Mouse (Mus musculus): ENCODE results near the gene Sumo2. TPM values are rescaled to one million over a fixed set of nuclear protein-coding genes. Genes with fewer than 3 reads are reported as not detected.
"Not testable (repeated sequence)": the region's sequence is repeated elsewhere in the genome, so short reads cannot be mapped to it uniquely, and the experiment has no call there.

The Sumo2 gene
- total RNA-seq, 2 experiments from 2014 or later = 298 to 313 TPM

- intact Hi-C loops (cut with DNase I) = loop anchor here (2.0 to 5.0 kb wide), 2 partner anchors 22 to 47 kb away; partner anchors contain the start of gene Sumo2
- DNase-seq (ENCODE audit: low spot score in 2 of 2) = no peak
Observed at GRCm38 (mm10) chr11:115490441-115491355, 45.4 kb downstream of the Sumo2 start.

- no peak for DNase-seq (ENCODE audit: low spot score in 2 of 2)
- intact Hi-C loops (cut with DNase I) = no loop called here
Observed at GRCm38 (mm10) chr11:115488551-115489104, 47.4 kb downstream of the Sumo2 start.

- no peak for DNase-seq (ENCODE audit: low spot score in 2 of 2)
- intact Hi-C loops (cut with DNase I) = no loop called here
Observed at GRCm38 (mm10) chr11:115485155-115485554, 50.9 kb downstream of the Sumo2 start.

DNA sequence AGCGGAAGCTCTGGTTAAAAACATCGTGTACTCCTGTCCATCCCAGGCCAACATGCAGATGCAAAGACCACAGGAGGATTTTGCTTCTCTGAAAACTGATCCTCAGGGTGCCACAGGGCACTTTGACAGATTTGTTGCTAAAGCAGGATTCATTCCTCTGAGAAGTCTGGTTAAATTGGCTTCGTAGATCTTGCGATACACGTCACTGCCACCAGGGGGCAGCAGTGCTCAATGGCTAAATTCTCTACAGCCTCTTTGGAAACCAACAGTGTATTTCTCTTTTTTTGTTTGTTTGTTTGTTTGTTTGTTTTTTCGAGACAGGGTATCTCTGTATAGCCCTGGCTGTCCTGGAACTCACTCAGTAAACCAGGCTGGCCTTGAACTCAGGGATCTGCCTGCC lies 52.4 kb downstream of the Sumo2 start:
- DNase-seq (ENCODE audit: low spot score in 2 of 2) = peak; percentile 68 to 82
- intact Hi-C loops (cut with DNase I) = no loop called here

- intact Hi-C loops (cut with DNase I) = no loop called here
- no peak for DNase-seq (ENCODE audit: low spot score in 2 of 2)
Observed at GRCm38 (mm10) chr11:115483278-115483677, 52.8 kb downstream of the Sumo2 start.

- intact Hi-C loops (cut with DNase I) = no loop called here
- DNase-seq (ENCODE audit: low spot score in 2 of 2) = peak; percentile 67 to 95
Observed at GRCm38 (mm10) chr11:115481553-115482259, 54.4 kb downstream of the Sumo2 start.

DNA sequence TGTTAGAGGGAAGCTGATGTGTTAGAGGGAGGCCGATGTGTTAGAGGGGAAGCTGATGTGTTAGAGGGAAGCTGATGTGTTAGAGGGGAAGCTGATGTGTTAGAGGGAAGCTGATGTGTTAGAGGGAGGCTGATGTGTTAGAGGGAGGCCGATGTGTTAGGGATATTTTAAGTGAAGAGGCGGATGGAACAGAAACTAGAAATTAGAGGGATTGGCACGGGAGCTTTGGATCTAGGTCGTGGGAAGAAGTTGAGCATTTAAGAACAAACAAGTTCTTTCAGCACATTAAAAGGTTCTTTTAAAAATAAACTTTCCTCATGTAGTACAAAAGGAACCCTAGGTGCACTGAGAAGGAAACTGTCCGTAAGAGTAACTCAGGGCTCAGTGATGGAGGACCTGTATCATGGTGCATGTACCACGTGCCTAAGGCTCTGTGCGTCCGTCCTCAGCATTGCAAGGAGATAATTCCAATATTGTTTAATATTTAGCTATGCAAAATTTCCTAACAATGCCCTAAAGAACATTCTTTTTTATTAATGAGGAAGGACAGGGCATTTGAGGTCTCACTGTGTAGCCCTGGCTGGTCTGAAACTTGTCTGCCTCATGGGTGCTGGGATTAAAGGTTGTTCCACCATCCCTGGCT lies 57.7 kb downstream of the Sumo2 start:
- intact Hi-C loops (cut with DNase I) = no loop called here

GRCm38 (mm10) chr11:115477388-115477787 lies 58.7 kb downstream of the Sumo2 start:
- DNase-seq (ENCODE audit: low spot score in 2 of 2); intact Hi-C loops (cut with DNase I): not testable (repeated sequence)

More for the DNA sequence above, 57.7 kb downstream of the Sumo2 start:
- DNase-seq (ENCODE audit: low spot score in 2 of 2) = peak in 1 of 2 experiments; percentile 59

GRCm38 (mm10) chr11:115476630-115477029 lies 59.4 kb downstream of the Sumo2 start:
- DNase-seq (ENCODE audit: low spot score in 2 of 2); intact Hi-C loops (cut with DNase I): not testable (repeated sequence)

DNA sequence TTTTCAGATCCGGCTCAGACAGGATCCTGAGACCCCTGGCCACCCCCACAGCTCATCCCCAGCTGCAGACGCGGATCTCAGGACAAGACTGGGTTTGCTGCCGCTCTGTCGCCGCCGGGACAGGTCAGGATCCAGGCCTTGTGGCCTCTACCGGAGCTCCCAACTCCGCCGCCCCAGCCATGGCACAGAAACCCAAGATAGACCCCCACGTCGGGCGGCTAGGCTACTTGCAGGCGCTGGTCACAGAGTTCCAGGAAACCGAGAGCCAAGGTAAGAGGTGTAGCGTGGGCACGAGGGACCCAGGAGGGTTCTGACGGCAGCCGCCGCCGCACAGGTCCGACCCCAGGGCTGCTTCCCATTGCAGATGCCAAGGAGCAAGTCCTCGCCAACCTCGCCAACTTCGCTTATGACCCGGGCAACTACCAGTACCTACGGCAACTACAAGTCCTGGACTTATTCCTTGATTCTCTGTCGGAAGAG lies 60.3 kb downstream of the Sumo2 start:
- no peak for DNase-seq (ENCODE audit: low spot score in 2 of 2)
- intact Hi-C loops (cut with DNase I) = loop anchor here (1.0 kb wide), 1 partner anchor 117 kb away; no protein-coding TSS in a partner anchor

DNA sequence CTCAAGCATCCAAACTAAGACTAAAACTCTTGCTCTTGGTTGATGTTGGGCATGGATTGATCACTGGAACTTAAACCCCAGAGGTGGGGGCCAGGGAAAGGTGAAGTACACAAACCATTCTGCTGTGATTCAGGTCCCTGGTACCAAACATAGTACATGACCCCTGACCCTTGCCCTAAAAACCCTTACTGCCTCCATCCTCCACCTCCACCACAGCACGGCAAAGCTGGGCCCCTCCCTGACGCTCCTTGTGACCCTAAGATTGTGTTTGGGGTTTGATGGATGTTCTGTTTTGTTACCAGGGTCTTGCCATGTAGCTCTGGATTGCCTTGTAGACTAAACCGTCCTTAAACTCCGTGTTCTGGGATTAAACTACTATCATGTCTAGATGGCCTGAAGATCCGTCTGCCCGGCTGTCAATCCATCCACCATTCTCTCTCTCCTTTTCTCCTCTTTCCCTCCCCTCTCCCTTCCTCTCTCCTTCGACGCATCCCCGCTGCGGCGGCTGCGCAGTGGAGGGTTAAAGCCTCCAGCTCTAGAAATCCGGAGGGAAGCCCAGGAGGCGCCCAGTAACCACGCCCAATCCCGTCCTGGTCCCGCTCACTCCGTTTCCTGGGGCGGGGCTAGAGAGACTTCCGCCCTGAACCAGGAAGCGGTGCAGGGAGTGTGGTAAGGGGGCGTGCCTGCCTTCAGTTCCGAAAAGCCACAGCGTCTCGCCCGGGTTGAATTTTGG lies 60.9 kb downstream of the Sumo2 start, which contains the start of gene Armc7:
Gene Armc7, plus strand, starts transcription at position 643 of the 733 bp plus-strand sequence.
- peak; percentile 92 to 97 for DNase-seq (ENCODE audit: low spot score in 2 of 2)
- intact Hi-C loops (cut with DNase I) = loop anchor here (1.0 kb wide), 1 partner anchor 117 kb away; no protein-coding TSS in a partner anchor

- peak; percentile 98 to 99 for DNase-seq (ENCODE audit: low spot score in 2 of 2)
- intact Hi-C loops (cut with DNase I) = loop anchor here (1.0 kb wide), 1 partner anchor 45 kb away; no protein-coding TSS in a partner anchor
Observed at GRCm38 (mm10) chr11:115473626-115474275, 62.3 kb downstream of the Sumo2 start.

Other genes with a start within 250 kb of the Sumo2 start
- gene Fads6, start 238.6 kb downstream of the Sumo2 start, total RNA-seq (2021) = 10 to 100 TPM in 1 of 2 experiments, 1 to 10 TPM in 1; 9.5 to 10.8 TPM
- under 1 TPM; 0.62 to 0.96 TPM for gene Otop2, start 229.1 kb downstream of the Sumo2 start, total RNA-seq (2021)
- gene Ush1g, start 214.2 kb downstream of the Sumo2 start, total RNA-seq (2021) = under 1 TPM; 0.18 to 0.28 TPM
- under 1 TPM in 1 of 2 experiments, not detected in 1; 0.14 TPM for gene Otop3, start 201.5 kb downstream of the Sumo2 start, total RNA-seq (2021)
- 100 to 1,000 TPM; 108 to 111 TPM for gene Hid1, start 168.5 kb downstream of the Sumo2 start, total RNA-seq (2021)
- 10 to 100 TPM; 19.8 to 20.9 TPM for gene Cdr2l, start 154.4 kb downstream of the Sumo2 start, total RNA-seq (2021)
- gene Mrpl58, start 132.5 kb downstream of the Sumo2 start, total RNA-seq (2021) = 100 to 1,000 TPM; 107 to 109 TPM
- gene Atp5h, start 116.3 kb downstream of the Sumo2 start, total RNA-seq (2021) = 100 to 1,000 TPM; 447 to 455 TPM
- 10 to 100 TPM; 70.9 to 72.5 TPM for gene Kctd2, start 116.1 kb downstream of the Sumo2 start, total RNA-seq (2021)
- gene Trim80, start 95.7 kb downstream of the Sumo2 start, total RNA-seq (2021) = not detected
- not detected for gene Slc16a5, start 73.8 kb downstream of the Sumo2 start, total RNA-seq (2021)
- 10 to 100 TPM; 12.5 to 12.8 TPM for gene Armc7, start 60.6 kb downstream of the Sumo2 start, total RNA-seq (2021)
- gene Nt5c, start 44.4 kb downstream of the Sumo2 start, total RNA-seq (2021) = 10 to 100 TPM; 60.1 to 66.5 TPM
- gene Jpt1, start 21.9 kb downstream of the Sumo2 start, total RNA-seq (2021) = 100 to 1,000 TPM; 165 to 168 TPM
- 10 to 100 TPM; 45.7 to 49.1 TPM for gene Nup85, start 28.2 kb upstream of the Sumo2 start, total RNA-seq (2021)
- 10 to 100 TPM; 52.2 to 56.2 TPM for gene Mrps7, start 67.6 kb upstream of the Sumo2 start, total RNA-seq (2021)
- 10 to 100 TPM; 76.5 to 88.6 TPM for gene Gga3, start 67.8 kb upstream of the Sumo2 start, total RNA-seq (2021)
- 10 to 100 TPM; 17.6 to 19.4 TPM for gene Mif4gd, start 76.7 kb upstream of the Sumo2 start, total RNA-seq (2021)
- 10 to 100 TPM; 54.3 to 59.3 TPM for gene Slc25a19, start 92.0 kb upstream of the Sumo2 start, total RNA-seq (2021)
- 100 to 1,000 TPM; 204 TPM for gene Grb2, start 172.3 kb upstream of the Sumo2 start, total RNA-seq (2021)
- gene Tmem94, start 229.2 kb upstream of the Sumo2 start, total RNA-seq (2021) = 10 to 100 TPM; 54.9 to 59.1 TPM

All from left cerebral cortex, postnatal 25 days (tissue).